In the genomic region with DNA sequence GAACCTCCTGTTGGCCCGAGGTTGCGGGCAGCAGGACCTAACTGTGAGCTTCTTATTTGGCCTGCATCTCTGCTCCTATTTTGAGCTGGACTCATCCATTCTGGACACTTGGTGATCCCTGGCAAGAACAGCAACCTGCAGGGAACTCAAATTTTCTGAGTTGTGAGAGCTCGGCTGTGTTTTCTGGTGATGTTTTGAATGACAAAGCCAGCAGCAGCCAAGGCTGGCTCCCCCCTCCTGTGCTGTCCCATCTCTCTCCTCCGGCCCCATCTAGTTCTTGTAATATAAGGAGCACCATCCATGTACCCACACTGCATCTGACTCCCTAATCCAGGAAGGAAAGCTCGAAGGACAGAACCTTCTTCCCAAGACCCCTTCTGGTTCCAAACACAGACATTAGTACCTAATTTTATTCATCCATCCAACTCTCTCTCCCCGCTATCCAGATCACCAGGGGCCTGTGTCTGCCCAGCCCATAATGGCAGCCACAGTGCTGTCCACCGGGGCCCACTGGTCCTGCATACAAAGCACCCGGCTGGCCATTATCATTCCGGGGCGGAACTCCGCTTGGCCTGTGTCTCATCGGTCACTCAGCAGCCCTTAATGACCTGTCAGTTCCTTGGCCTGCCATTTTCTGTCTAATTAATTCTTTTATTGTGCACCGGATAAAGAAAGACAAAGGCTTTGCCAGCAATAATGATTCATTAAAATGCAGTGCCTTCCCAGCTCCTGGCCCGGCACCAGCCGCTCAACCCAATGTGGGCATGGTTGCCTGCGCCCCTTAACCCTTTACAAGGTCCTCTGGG, we compare ENCODE assay signal across 9 mouse cellular contexts. TPM values are rescaled to one million over a fixed set of nuclear protein-coding genes. Genes with fewer than 3 reads are reported as not detected.
A peak's percentile ranks its signal among the peaks of the same experiment; 100 is the strongest.
DNase-seq lines count a peak whose midpoint lies in the region; ATAC-seq lines count a peak whose summit lies in the region.
"Had no signal": no experiment of that assay in that cellular context is flagged by ENCODE, and none has a peak within 500 bp of the region (broad histone marks: within the 10 kb centered on the region; RNA-seq: fewer than 3 reads in every experiment).

No protein-coding gene starts in this region.

- H3K27me3 ChIP-seq in hindbrain, embryonic 12.5 days, result no peaks in the 10 kb centered on the region
- H3K27me3 ChIP-seq in midbrain, embryonic 12.5 days, result peaks cover 15% of the 10 kb centered on the region; the same call in 1 of the 2 replicates
- H3K27me3 ChIP-seq in kidney, embryonic 14.5 days (ENCODE audit: control insufficient read depth, insufficient read depth, low read length), result no peaks in the 10 kb centered on the region; the same call in 1 of the 2 replicates
- H3K27me3 ChIP-seq in intestine, embryonic 15.5 days (replicated peaks), result peaks cover 5% of the 10 kb centered on the region

- no peak overlapping the region for H3K4me3 ChIP-seq in hindbrain, embryonic 12.5 days
- no peak overlapping the region for H3K4me3 ChIP-seq in midbrain, embryonic 12.5 days
- H3K4me3 ChIP-seq in kidney, embryonic 14.5 days (ENCODE audit: low read length), result no peak overlapping the region
- no peak overlapping the region for H3K4me3 ChIP-seq in intestine, embryonic 15.5 days (replicated peaks)

- peak; percentile 69 to 79 for DNase-seq in left cerebral cortex, postnatal 10 days (ENCODE audit: extremely low spot score in 1 of 2, low spot score in 2 of 2)
- DNase-seq in left cerebral cortex, adult 11 months (ENCODE audit: low spot score), result no peak
- no peak for DNase-seq in kidney, adult 11 months
- DNase-seq in adrenal gland, postnatal 36 days, result no peak

- intact Hi-C loops in left cerebral cortex, postnatal 10 days (cut with DNase I), result no loop called here

- no peak overlapping the region for H3K9ac ChIP-seq in hindbrain, embryonic 12.5 days
- H3K9ac ChIP-seq in midbrain, embryonic 12.5 days (replicated peaks), result no peak overlapping the region
- no peak overlapping the region for H3K9ac ChIP-seq in kidney, embryonic 14.5 days (ENCODE audit: low read depth, low read length)
- no peak overlapping the region for H3K9ac ChIP-seq in intestine, embryonic 15.5 days

- peak overlapping the region; percentile 86 for H3K27ac ChIP-seq in hindbrain, embryonic 12.5 days
- H3K27ac ChIP-seq in midbrain, embryonic 12.5 days (replicated peaks), result peak overlapping the region; percentile 80
- no peak overlapping the region for H3K27ac ChIP-seq in kidney, embryonic 14.5 days (ENCODE audit: low read depth, low read length)
- no peak overlapping the region for H3K27ac ChIP-seq in intestine, embryonic 15.5 days
- H3K27ac ChIP-seq: macrophage had no signal

- 26% methylated on average over 16 of the region's 16 CpGs for WGBS in hindbrain, embryonic 12.5 days
- 25% methylated on average over 16 of the region's 16 CpGs for WGBS in midbrain, embryonic 12.5 days
- 72% methylated on average over 16 of the region's 16 CpGs for WGBS in kidney, embryonic 14.5 days
- 78% methylated on average over 16 of the region's 16 CpGs for WGBS in intestine, embryonic 15.5 days

- no peak overlapping the region for H3K4me2 ChIP-seq in hindbrain, embryonic 12.5 days (replicated peaks)
- H3K4me2 ChIP-seq in midbrain, embryonic 12.5 days (replicated peaks), result no peak overlapping the region; the same call in 1 of the 2 replicates
- no peak overlapping the region for H3K4me2 ChIP-seq in kidney, embryonic 14.5 days (replicated peaks; ENCODE audit: low read depth, low read length)
- no peak overlapping the region for H3K4me2 ChIP-seq in intestine, embryonic 15.5 days (replicated peaks)

- peaks cover 68% of the 10 kb centered on the region for H3K4me1 ChIP-seq in hindbrain, embryonic 12.5 days
- H3K4me1 ChIP-seq in midbrain, embryonic 12.5 days, result peaks cover 54% of the 10 kb centered on the region
- peaks cover 5% of the 10 kb centered on the region; the same call in 1 of the 2 replicates for H3K4me1 ChIP-seq in kidney, embryonic 14.5 days (ENCODE audit: control insufficient read depth, insufficient read depth, low read length)
- peaks cover 6% of the 10 kb centered on the region for H3K4me1 ChIP-seq in intestine, embryonic 15.5 days (replicated peaks)

- H3K36me3 ChIP-seq in hindbrain, embryonic 12.5 days, result no peaks in the 10 kb centered on the region
- H3K36me3 ChIP-seq in midbrain, embryonic 12.5 days, result no peaks in the 10 kb centered on the region
- no peaks in the 10 kb centered on the region for H3K36me3 ChIP-seq in kidney, embryonic 14.5 days (ENCODE audit: control insufficient read depth, insufficient read depth, low read length)
- no peaks in the 10 kb centered on the region for H3K36me3 ChIP-seq in intestine, embryonic 15.5 days

- H3K9me3 ChIP-seq in hindbrain, embryonic 12.5 days (replicated peaks), result no peaks in the 10 kb centered on the region
- H3K9me3 ChIP-seq in midbrain, embryonic 12.5 days, result no peaks in the 10 kb centered on the region
- H3K9me3 ChIP-seq in kidney, embryonic 14.5 days (ENCODE audit: control insufficient read depth, low read length), result no peaks in the 10 kb centered on the region
- no peaks in the 10 kb centered on the region for H3K9me3 ChIP-seq in intestine, embryonic 15.5 days

- peak; percentile 90 for ATAC-seq in hindbrain, embryonic 12.5 days (ENCODE audit: low FRiP score)
- peak; percentile 85 for ATAC-seq in midbrain, embryonic 12.5 days (ENCODE audit: low FRiP score, low read depth)
- no peak for ATAC-seq in kidney, embryonic 14.5 days (ENCODE audit: low FRiP score, low TSS enrichment)
- ATAC-seq in intestine, embryonic 15.5 days, result no peak

RNA-seq across cellular contexts. Expression of gene Sox8, which starts 9.1 kb away (rescaled TPM):
- 10 to 100 TPM; 45.3 to 56.2 TPM for total RNA-seq in left cerebral cortex, postnatal 10 days (2021)
- polyA plus RNA-seq in hindbrain, embryonic 12.5 days (2016; fragmentation: Nextera tagmentation; extraction: Ambion mirVana), result 11.8 and 12.7 TPM in 2 replicates
- 3.2 and 4.7 TPM in 2 replicates for polyA plus RNA-seq in midbrain, embryonic 12.5 days (2016; fragmentation: Nextera tagmentation; extraction: Ambion mirVana)
- 6.5 and 8.5 TPM in 2 replicates for polyA plus RNA-seq in kidney, embryonic 14.5 days (2014; fragmentation: Nextera tagmentation; extraction: Ambion mirVana)
- 1 to 10 TPM; 1.3 to 2.5 TPM for total RNA-seq in adrenal gland, postnatal 36 days (2021)
- polyA plus RNA-seq in intestine, embryonic 15.5 days (2015; fragmentation: Nextera tagmentation; extraction: Ambion mirVana), result 5.8 and 6.1 TPM in 2 replicates
- polyA plus RNA-seq: macrophage had no signal

RNA-seq across cellular contexts. Expression of gene Lmf1, which starts 17.5 kb away (rescaled TPM):
- total RNA-seq in left cerebral cortex, postnatal 10 days (2021), result 10 to 100 TPM; 22.2 to 23.4 TPM
- 25.7 and 26.2 TPM in 2 replicates for polyA plus RNA-seq in hindbrain, embryonic 12.5 days (2016; fragmentation: Nextera tagmentation; extraction: Ambion mirVana)
- 20.5 and 21.5 TPM in 2 replicates for polyA plus RNA-seq in midbrain, embryonic 12.5 days (2016; fragmentation: Nextera tagmentation; extraction: Ambion mirVana)
- polyA plus RNA-seq in kidney, embryonic 14.5 days (2014; fragmentation: Nextera tagmentation; extraction: Ambion mirVana), result 21.3 and 29.8 TPM in 2 replicates
- 10 to 100 TPM; 29.6 to 37.9 TPM for total RNA-seq in adrenal gland, postnatal 36 days (2021)
- polyA plus RNA-seq in intestine, embryonic 15.5 days (2015; fragmentation: Nextera tagmentation; extraction: Ambion mirVana), result 33.0 and 35.9 TPM in 2 replicates

Comparison
In these comparisons a context has a peak if more than half of its experiments do, and no peak if none do; other contexts are left out.
1. DNase-seq: peak in left cerebral cortex, postnatal 10 days (2 of 2); none in left cerebral cortex, adult 11 months (single experiment), kidney, adult 11 months (single experiment) and adrenal gland, postnatal 36 days (0 of 2).
2. ATAC-seq: peak in hindbrain, embryonic 12.5 days (single experiment) and midbrain, embryonic 12.5 days (single experiment); none in kidney, embryonic 14.5 days (single experiment) and intestine, embryonic 15.5 days (single experiment).
3. H3K27ac ChIP-seq: peak in hindbrain, embryonic 12.5 days (single experiment) and midbrain, embryonic 12.5 days (single experiment); none in kidney, embryonic 14.5 days (single experiment) and intestine, embryonic 15.5 days (single experiment).